Mouse (Mus musculus) cerebellum, adult 11 months (tissue): ENCODE data around the gene Myadml2.
A peak's percentile ranks its signal among the peaks of the same experiment; 100 is the strongest.

Experiments
- DNase-seq: peaks from one replicate; pipeline ENCODE4 v3.0.0; 2022

Myadml2 gene

DNA sequence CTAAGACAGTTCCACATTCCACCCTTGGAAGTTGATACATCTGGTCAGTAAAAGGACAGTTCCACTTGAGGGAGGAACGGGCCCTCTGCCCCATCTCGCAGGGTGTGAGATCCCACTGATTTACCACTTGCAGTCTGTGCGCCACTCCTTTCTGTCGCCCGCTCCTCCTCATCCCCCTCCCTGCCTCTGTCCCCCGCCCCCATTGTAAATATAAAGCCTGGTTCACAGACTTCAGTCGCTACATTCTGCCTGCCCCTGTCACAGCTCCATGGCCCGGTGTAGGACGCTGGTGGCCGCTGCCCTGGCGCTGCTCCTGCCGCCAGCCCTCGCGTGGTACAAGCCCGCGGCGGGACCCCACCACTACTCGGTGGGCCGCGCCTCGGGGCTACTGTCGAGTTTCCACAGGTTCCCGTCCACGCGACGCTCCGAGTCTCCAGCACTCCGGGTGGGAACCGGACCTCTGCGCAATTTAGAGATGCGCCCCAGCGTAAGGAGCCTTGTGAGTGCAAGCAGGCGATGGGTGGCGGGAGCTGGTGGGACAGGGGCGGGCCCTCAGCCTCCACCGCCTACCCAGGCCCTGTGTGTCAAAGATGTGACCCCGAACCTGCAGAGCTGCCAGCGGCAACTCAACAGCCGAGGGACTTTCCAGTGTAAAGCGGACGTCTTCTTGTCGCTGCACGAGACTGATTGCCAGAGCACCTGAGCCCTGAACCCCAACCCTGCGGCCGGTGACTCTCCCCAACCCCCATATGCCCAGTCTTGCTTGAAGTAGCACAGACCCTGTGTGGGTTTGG is 39.5 kb downstream of the Myadml2 start, which contains the start of gene Npb:
Gene Npb, plus strand, starts transcription at position 237 of the 794 bp plus-strand sequence.
- DNase-seq = no peak

DNA sequence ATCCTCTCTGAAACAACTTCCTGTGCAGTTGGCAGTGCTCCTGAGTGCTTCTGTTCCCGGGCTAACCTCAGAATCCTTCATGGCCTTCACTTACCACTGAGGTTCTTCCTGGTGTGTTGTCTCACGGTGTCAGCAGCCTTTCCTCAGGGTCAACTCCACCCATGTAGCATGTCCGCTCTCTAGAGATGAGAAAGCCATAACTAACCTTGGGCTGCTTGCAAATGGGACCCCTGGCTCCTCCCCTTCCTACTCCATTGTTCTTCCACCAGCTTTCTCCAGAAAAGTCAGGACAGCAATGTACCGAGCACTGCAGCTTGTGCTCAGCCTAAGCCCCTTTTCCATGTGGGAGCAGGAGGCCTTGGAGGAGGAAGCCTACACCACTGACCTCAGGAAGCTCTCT is 41.2 kb downstream of the Myadml2 start:
- DNase-seq = no peak

DNA sequence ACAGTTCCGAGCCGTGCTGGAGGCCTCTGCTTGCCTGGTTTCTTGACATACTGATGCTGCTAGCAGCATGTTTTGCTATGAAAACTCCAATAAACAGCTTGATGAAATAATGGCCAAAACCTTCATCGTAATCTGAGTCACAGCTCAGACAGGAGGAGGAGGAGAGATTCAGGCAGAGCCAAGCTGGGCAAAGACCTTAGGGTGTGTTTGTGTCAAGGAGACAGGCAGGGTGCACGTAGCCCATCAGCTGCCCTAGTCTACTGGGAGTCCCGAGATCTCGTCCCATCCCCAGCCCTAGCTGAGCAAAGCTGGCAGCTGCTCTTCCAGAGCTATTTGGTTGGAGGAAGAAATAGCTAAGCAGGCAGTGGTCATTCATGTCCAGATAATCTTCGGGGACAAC is 42.3 kb downstream of the Myadml2 start:
- no peak for DNase-seq

DNA sequence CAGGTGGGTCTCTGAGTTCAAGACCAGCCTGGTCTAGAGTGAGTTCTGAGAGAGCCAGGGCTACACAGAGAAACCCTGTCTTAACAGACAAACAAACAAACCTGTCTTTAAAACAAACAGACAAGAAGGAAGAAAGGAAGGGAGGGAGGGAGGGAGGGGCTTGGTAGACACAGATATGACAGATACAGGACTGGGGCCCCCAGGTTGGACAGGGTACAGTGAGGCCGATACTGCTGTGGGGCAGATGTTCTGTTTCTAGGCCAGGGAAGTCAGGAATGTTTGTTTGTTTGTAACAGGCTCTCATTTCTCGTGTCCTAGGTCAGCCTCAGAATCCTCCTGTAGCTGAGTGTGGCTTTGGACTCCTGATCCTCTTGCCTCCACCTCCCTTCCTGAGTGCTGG is 44.4 kb downstream of the Myadml2 start:
- no peak for DNase-seq

DNA sequence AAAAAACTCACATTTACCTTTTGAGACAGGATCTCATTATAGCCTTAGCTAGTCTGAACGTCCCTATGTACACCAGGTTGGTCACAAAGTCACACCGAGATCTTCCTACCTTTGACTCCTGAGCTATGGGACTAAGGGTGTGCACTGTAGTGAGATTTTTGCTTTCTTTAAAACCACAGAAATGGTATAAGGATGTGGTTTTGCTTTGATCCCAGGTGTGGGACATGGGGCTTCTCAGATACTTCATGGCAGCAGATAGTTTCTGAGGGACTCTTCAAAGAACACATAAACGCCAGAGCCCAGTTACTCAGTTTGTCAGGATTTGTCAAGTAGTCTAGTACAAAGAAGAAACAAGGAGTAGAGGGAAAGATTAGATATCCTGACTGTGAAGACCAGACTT is 47.2 kb downstream of the Myadml2 start:
- no peak for DNase-seq

DNA sequence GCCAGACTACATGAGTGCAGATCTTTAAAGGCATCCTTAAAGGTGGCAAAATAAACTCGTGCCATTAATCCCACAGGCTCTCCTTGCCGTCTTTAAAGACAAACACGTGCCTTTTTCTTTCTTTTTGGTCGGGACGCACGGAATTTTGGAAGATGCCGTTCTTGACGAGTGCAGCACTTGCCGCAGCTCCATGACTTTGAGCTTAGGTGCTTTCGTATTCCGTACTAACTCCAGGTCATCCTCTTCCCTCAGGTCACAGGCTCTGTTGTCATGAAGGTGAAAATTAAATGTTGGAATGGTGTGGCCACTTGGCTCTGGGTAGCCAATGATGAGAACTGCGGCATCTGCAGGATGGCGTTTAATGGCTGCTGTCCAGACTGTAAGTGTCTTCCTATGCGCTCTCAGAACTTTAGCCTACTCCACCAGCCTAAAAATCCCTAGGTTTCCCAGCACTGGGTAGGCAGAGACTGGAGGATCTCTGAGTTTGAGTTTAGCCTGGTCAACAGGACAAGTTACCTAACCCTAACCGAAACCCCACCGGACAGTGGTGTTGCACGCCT is 48.9 kb downstream of the Myadml2 start:
- DNase-seq = no peak

DNA sequence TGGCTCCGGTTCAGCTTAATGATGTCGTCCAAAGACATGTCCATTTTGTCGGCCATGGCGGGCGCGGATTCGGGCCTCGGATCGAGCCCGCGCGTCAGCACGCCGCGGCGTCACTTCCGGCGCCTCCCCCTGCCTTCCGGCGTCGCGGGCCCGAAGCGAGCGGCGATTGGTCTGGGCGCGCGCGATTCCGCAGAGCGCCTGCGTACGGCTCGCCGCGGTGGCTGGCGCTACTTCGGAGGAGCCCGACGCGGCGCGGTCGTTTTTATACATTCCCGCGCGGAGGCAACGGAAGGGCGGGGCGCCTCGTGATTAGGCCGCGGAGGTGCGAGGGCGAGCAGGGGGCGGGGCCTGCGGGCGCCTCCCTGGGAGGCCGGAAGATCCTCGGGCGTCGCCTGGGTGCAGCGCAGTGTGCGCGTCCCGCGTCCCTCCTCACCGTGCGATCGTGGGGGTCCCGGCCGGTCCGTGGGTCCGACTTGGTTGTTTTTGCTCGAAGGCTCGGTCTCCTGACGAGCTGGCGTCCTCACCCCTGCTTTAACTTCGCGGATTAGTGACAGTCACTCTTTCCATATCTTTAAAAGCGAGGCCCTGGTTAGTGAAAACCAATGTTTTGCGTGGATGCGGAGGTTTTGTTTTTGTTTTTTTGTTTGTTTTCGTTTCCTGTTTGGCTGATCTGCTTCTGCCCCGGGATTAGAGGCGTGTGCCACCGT is 49.5 kb downstream of the Myadml2 start, which contains the start of the genes Alyref and Anapc11:
Gene Alyref, minus strand, starts transcription at position 83 of the 707 bp plus-strand sequence.
Gene Anapc11, plus strand, starts transcription at position 139 of the 707 bp plus-strand sequence.
- peak; percentile 90 for DNase-seq

DNA sequence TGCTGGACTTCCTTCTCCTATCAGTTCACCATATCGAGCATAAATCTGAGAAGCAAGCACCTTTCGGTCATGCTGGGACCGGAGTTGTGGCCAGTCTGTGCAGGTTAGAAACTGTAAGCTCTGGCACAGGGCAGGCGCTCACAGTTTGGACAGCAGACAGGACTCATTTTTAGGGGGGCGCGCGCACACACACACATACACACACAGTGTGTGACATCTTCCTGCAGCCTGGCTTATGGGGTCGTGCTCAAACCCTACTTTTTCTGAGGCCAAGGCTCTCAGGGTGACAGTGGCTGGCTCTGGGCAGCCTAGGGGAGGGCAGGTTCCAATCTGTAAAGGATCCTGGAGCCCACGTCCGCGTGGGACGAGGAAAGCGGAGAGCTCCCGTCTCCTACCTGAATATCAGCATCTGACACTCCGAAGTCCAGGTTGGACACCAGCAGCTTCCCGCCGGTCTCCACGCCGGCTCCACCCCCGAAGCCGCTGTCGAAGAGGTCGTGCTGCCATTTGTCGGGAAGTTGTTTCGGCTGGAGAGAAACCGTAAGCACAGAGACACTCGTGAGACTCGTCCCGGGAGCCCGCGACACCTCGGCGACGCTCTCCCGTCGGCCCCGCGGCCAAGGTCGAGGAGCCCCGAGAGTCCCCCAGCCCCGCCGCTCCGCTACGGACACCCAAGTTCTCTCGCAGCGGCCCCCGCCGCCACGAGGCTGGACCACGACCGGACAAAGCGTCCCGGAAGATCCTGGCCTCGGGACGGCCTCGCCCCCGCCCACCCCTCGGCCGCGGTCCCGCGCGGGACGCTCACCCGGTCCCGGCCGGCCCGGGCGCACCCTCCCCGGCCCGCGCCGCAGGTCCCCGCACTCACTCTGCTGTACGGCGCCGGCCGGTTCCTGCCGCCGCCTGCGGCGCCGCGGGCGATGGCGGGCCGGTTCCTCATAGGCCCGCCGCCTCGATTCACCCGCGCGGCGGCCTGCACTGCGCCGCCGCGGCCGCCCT is 50.4 kb downstream of the Myadml2 start:
- DNase-seq = no peak
